Mouse (Mus musculus) liver, embryonic 13.5 days (tissue): ENCODE measurements around the gene Slc7a14. TPM values are rescaled to one million over a fixed set of nuclear protein-coding genes. Genes with fewer than 3 reads are reported as not detected.

ENCODE experiments used
- ATAC-seq: fragments of 200-750 bp; cut with Nextera tagmentation; 2 replicates; pipeline ENCODE4 v1.8.0; 2017; ENCODE audit warnings: low read depth, mild to moderate bottlenecking, moderate number of reproducible peaks, moderate library complexity
- DNase-seq: peaks from one replicate; pipeline ENCODE4 v3.0.0; 2022
- H3K27ac ChIP-seq: fragments of 300-500 bp; sonication (generic); 2 replicates; pipeline ENCODE4 v1.5.1; 2015; ENCODE audit warnings: moderate library complexity, mild to moderate bottlenecking, inconsistent platforms
- H3K27me3 ChIP-seq: fragments of 300-500 bp; sonication (generic); 2 replicates; pipeline ENCODE4 v1.6.1; 2015; ENCODE audit warnings: mild to moderate bottlenecking, inconsistent platforms
- H3K36me3 ChIP-seq: fragments of 300-500 bp; sonication (generic); 2 replicates; pipeline ENCODE4 v1.6.1; 2015; ENCODE audit warnings: mild to moderate bottlenecking, inconsistent platforms
- H3K4me1 ChIP-seq: fragments of 300-500 bp; sonication (generic); replicated peaks from 2 replicates; pipeline ENCODE4 v1.6.1; 2015; ENCODE audit warnings: inconsistent platforms
- H3K4me2 ChIP-seq: fragments of 300-500 bp; sonication (generic); 2 replicates; pipeline ENCODE4 v1.6.1; 2015; ENCODE audit warnings: inconsistent platforms, mild to moderate bottlenecking, moderate library complexity
- H3K4me3 ChIP-seq: fragments of 300-500 bp; sonication (generic); replicated peaks from 2 replicates; pipeline ENCODE4 v1.5.1; 2015; ENCODE audit warnings: mild to moderate bottlenecking, inconsistent platforms
- H3K9ac ChIP-seq: fragments of 300-500 bp; sonication (generic); 2 replicates; pipeline ENCODE4 v1.6.1; 2015; ENCODE audit warnings: mild to moderate bottlenecking, inconsistent platforms
- H3K9me3 ChIP-seq: fragments of 300-500 bp; sonication (generic); replicated peaks from 2 replicates; pipeline ENCODE4 v1.6.1; 2016; ENCODE audit warnings: inconsistent platforms
- WGBS: fragments of 180-500 bp; shearing (Covaris S2); methylation state at CpG from one replicate; pipeline ENCODE4 v1.1.7; 2015; ENCODE audit not compliant: insufficient replicate concordance; 5-methylcytosine and 5-hydroxymethylcytosine counted together
- polyA plus RNA-seq: library from polyadenylated mRNA; unstranded; fragments of >200 nt; fragmentation: Nextera tagmentation; extraction: Ambion mirVana; gene quantifications from 2 replicates; pipeline ENCODE4 v1.2.1, GENCODE M21; 2015

The Slc7a14 gene
- polyA plus RNA-seq, 1 experiment from 2014 or later = 0.06 TPM

- Histone ChIP-seq H3K9me3 (no peaks in the 10 kb centered on the region), H3K4me2 (no peak overlapping the region), H3K27me3 (no peaks in the 10 kb centered on the region), H3K27ac (no peak overlapping the region), H3K36me3 (no peaks in the 10 kb centered on the region), H3K9ac (no peak overlapping the region), H3K4me1 (no peaks in the 10 kb centered on the region), H3K4me3 (no peak overlapping the region)
- 26% methylated on average over 7 of the region's 7 CpGs for WGBS
- peak; percentile 65 for ATAC-seq
- no peak for DNase-seq
Measured at GRCm38 (mm10) chr3:31260329-31260963, 49.7 kb downstream of the Slc7a14 start.

- Histone ChIP-seq H3K9me3 (no peaks in the 10 kb centered on the region), H3K27me3 (no peaks in the 10 kb centered on the region), H3K4me2 (no peak overlapping the region), H3K9ac (no peak overlapping the region), H3K36me3 (no peaks in the 10 kb centered on the region), H3K27ac (no peak overlapping the region), H3K4me1 (no peaks in the 10 kb centered on the region), H3K4me3 (no peak overlapping the region)
- WGBS = 43% methylated on average over 7 of the region's 7 CpGs
- no peak for DNase-seq
- ATAC-seq = no peak
Measured at GRCm38 (mm10) chr3:31259553-31260255, 50.5 kb downstream of the Slc7a14 start.

DNA sequence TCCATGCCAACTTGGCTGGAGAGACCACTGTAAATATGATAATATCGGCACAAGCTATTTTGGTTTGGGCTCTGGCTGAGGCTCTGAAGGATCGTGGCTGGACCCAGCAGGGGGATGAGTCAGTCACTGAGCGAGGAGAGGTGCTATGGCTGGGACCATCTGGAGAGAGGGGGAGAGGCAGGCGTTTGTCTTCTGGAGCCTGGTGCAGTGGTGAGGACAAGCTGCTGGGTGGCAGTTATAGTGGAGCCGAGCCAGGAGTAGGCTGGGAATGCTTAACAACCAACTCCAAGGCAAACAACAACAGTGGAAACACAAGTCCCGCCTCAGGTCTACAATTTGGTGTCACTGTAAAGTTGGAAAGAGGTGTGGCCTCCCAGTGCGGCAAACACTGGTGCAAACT is 55.8 kb downstream of the Slc7a14 start:
- WGBS = 58% methylated on average over 7 of the region's 7 CpGs
- ATAC-seq = no peak
- H3K9ac ChIP-seq = no peak overlapping the region

DNA sequence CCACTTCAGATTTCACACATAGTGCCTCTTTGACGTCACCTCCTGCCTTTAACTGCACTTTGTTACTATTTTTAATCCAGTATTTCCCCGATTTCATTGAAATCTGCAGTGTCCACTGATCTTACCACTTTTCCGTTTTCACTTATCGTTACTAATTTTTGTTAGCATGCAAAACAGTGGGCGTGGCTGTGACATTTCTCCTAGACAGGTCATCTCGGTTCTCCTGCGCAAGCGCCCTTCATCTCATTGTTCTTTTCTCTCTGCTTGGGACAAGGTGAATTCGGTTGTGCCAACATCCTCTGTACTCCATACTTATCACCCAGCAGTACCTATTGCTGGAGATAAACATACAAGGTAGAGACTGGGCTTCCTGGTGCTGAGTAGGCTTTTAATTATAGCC is 56.3 kb downstream of the Slc7a14 start:
- H3K36me3 ChIP-seq = no peaks in the 10 kb centered on the region
- H3K4me3 ChIP-seq = no peak overlapping the region
- H3K27me3 ChIP-seq = no peaks in the 10 kb centered on the region
- no peaks in the 10 kb centered on the region for H3K9me3 ChIP-seq
- no peaks in the 10 kb centered on the region for H3K4me1 ChIP-seq
- DNase-seq (no peak), ATAC-seq (no peak)
- H3K27ac ChIP-seq = no peak overlapping the region
- H3K4me2 ChIP-seq = no peak overlapping the region
- WGBS = 65% methylated on average over 9 of the region's 9 CpGs
- no peak overlapping the region for H3K9ac ChIP-seq

More for the DNA sequence above, 55.8 kb downstream of the Slc7a14 start:
- H3K4me3 ChIP-seq = no peak overlapping the region
- H3K36me3 ChIP-seq = no peaks in the 10 kb centered on the region
- H3K27me3 ChIP-seq = no peaks in the 10 kb centered on the region
- no peak overlapping the region for H3K27ac ChIP-seq
- DNase-seq = no peak
- H3K4me2 ChIP-seq = no peak overlapping the region
- H3K9me3 ChIP-seq = no peaks in the 10 kb centered on the region
- H3K4me1 ChIP-seq = no peaks in the 10 kb centered on the region

DNA sequence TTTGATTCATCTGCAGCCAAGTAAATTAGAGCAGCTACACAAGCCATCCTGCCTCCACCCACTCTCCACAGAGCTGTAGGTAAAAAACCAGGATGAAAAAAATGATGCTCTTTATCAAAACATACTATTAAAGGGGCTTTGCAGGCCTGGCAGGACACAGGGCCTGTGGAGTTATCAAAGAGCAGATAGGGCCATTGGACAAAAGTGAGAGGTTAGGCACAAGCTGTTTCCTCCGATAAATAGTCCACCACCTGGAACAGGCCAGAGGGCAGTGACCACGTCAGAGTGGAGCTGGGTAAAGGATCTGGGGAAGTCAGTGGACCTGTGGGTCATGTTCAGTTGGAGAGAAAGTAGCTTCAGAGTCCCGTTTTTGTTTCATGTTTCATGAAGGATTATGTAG is 57.6 kb downstream of the Slc7a14 start:
- no peak for DNase-seq
- Histone ChIP-seq H3K27me3 (no peaks in the 10 kb centered on the region), H3K9me3 (no peaks in the 10 kb centered on the region), H3K4me1 (no peaks in the 10 kb centered on the region), H3K27ac (no peak overlapping the region), H3K36me3 (no peaks in the 10 kb centered on the region), H3K9ac (no peak overlapping the region), H3K4me2 (no peak overlapping the region), H3K4me3 (no peak overlapping the region)
- 43% methylated on average over 3 of the region's 3 CpGs for WGBS
- no peak for ATAC-seq

GRCm38 (mm10) chr3:31243478-31243877 is 66.7 kb downstream of the Slc7a14 start:
- Histone ChIP-seq H3K36me3 (no peaks in the 10 kb centered on the region), H3K4me1 (no peaks in the 10 kb centered on the region), H3K9ac (no peak overlapping the region), H3K9me3 (no peaks in the 10 kb centered on the region), H3K4me2 (no peak overlapping the region), H3K4me3 (no peak overlapping the region), H3K27ac (no peak overlapping the region), H3K27me3 (no peaks in the 10 kb centered on the region)
- ATAC-seq (no peak), DNase-seq (no peak)
- WGBS = 19% methylated on average over 1 of the region's 1 CpGs

- 71% methylated on average over 8 of the region's 8 CpGs for WGBS
- no peak overlapping the region for H3K4me2 ChIP-seq
- no peak for ATAC-seq
Measured at GRCm38 (mm10) chr3:31240840-31241239, 69.3 kb downstream of the Slc7a14 start.

DNA sequence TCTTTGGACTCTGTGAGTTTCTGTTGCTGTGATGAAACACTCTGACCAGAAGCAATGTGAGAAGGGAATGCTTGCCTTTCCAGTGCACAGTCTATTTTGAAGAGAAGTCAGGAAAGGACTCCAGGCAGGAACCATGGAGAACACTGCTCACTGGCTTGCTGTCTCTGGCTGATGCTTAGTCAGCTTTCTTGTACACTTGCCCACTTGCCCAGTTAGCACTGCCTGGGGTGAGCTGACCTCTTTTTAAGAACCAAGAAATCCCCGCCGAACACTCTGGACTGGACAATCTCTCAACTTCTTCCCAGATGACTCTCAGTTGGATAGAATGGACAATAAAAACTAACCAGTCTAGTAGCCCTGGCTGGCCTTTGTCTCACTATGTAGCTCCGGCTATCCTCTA is 70.5 kb downstream of the Slc7a14 start:
- WGBS = 73% methylated on average over 3 of the region's 3 CpGs
- Histone ChIP-seq H3K9me3 (no peaks in the 10 kb centered on the region), H3K27me3 (no peaks in the 10 kb centered on the region), H3K9ac (no peak overlapping the region), H3K36me3 (no peaks in the 10 kb centered on the region), H3K27ac (no peak overlapping the region), H3K4me2 (no peak overlapping the region), H3K4me1 (no peaks in the 10 kb centered on the region), H3K4me3 (no peak overlapping the region)
- DNase-seq = no peak
- ATAC-seq = no peak

More at GRCm38 (mm10) chr3:31240840-31241239, 69.3 kb downstream of the Slc7a14 start:
- no peak overlapping the region for H3K27ac ChIP-seq
- no peak for DNase-seq
- no peaks in the 10 kb centered on the region for H3K36me3 ChIP-seq
- no peaks in the 10 kb centered on the region for H3K4me1 ChIP-seq
- no peaks in the 10 kb centered on the region for H3K27me3 ChIP-seq
- H3K4me3 ChIP-seq = no peak overlapping the region
- H3K9ac ChIP-seq = no peak overlapping the region
- H3K9me3 ChIP-seq = no peaks in the 10 kb centered on the region

- H3K9me3 ChIP-seq = no peaks in the 10 kb centered on the region
- DNase-seq (no peak), ATAC-seq (no peak)
- H3K9ac ChIP-seq = no peak overlapping the region
- H3K27ac ChIP-seq = no peak overlapping the region
- no peaks in the 10 kb centered on the region for H3K36me3 ChIP-seq
- no peaks in the 10 kb centered on the region for H3K4me1 ChIP-seq
- no peak overlapping the region for H3K4me2 ChIP-seq
- 41% methylated on average over 3 of the region's 3 CpGs for WGBS
- H3K4me3 ChIP-seq = no peak overlapping the region
- no peaks in the 10 kb centered on the region for H3K27me3 ChIP-seq
Measured at GRCm38 (mm10) chr3:31237936-31238335, 72.2 kb downstream of the Slc7a14 start.

- 68% methylated on average over 3 of the region's 3 CpGs for WGBS
- H3K27ac ChIP-seq = no peak overlapping the region
- no peaks in the 10 kb centered on the region for H3K27me3 ChIP-seq
- H3K9ac ChIP-seq = no peak overlapping the region
- H3K9me3 ChIP-seq = no peaks in the 10 kb centered on the region
- H3K4me2 ChIP-seq = no peak overlapping the region
- ATAC-seq = no peak
- no peaks in the 10 kb centered on the region for H3K4me1 ChIP-seq
- H3K36me3 ChIP-seq = no peaks in the 10 kb centered on the region
- no peak for DNase-seq
- H3K4me3 ChIP-seq = no peak overlapping the region
Measured at GRCm38 (mm10) chr3:31236146-31236545, 74.0 kb downstream of the Slc7a14 start.

- Histone ChIP-seq H3K9me3 (no peaks in the 10 kb centered on the region), H3K36me3 (no peaks in the 10 kb centered on the region), H3K27ac (no peak overlapping the region), H3K4me3 (no peak overlapping the region), H3K4me1 (no peaks in the 10 kb centered on the region), H3K4me2 (no peak overlapping the region), H3K9ac (no peak overlapping the region), H3K27me3 (no peaks in the 10 kb centered on the region)
- no peak for ATAC-seq
- no peak for DNase-seq
- 61% methylated on average over 7 of the region's 7 CpGs for WGBS
Measured at GRCm38 (mm10) chr3:31234356-31234755, 75.8 kb downstream of the Slc7a14 start.

DNA sequence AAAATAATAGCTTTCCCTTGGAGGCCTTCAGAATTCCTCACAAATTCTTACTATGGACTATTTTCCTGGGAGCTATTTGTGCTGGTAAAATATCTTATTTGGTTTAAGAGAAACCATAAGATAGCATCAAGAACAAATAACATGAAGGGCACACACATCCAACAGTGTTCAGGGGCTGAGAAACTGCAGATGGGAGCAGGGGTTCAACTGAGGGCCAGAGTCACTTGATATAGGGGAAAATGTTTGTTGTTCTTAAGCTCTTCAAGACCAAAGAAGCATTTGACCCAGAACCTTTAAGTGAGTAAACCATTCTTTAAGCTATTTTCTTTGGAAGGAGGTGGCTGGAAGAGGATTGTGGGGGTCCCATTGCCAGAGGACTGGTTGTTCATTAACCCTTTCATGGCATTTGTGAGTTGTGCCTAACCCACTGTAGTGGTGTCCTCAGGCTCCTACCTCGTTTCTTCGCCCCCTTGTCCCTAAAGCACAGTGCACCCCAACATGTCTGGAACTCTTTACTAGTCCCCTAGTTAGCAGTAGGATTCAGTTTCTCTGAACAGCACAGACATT is 76.3 kb downstream of the Slc7a14 start:
- Histone ChIP-seq H3K36me3 (no peaks in the 10 kb centered on the region), H3K27me3 (no peaks in the 10 kb centered on the region), H3K4me3 (no peak overlapping the region), H3K27ac (no peak overlapping the region), H3K4me2 (no peak overlapping the region), H3K4me1 (no peaks in the 10 kb centered on the region), H3K9ac (no peak overlapping the region), H3K9me3 (no peaks in the 10 kb centered on the region)
- DNase-seq (no peak), ATAC-seq (no peak)
- 65% methylated on average over 2 of the region's 2 CpGs for WGBS
